Mouse (Mus musculus): Measurements from ENCODE around the gene Tvp23a. TPM values are rescaled to one million over a fixed set of nuclear protein-coding genes. Genes with fewer than 3 reads are reported as not detected.

The Tvp23a gene
- total RNA-seq, 2 experiments from 2014 or later = 0.19 to 0.43 TPM

DNA sequence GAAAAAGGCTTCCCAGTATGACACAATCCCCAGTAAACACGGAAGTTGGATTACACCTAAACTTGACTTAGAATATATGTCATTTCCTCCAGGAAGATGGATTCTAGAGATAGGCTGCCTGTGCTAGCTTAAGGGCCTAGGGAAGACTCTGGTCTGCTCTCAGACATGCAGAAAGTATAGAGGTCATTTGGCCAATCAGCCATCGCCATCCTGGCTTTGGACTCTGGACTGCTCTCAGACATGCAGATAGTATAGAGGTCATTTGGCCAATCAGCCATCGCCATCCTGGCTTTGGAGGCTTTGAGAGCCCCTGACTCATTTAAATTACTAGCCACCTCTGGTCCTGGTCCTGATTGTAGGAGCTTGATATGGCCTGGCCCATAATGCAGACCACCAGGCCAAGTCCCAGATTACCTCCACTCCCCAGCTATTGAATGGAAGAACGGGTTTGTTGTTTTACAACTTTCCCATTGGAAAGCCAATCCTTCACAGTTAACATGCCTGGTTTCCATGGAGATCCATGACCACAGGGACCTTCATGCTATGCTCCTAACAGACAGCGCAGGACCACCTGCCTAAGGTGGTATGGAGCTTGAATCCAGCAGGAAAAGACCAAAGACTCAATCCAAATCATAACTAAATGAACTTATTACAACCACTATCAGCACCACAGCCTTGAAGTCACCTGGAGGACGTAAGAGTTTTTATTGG is 6.9 kb upstream of the Tvp23a start:
- intact Hi-C loops (cut with DNase I) = no loop called here
- no peak for DNase-seq

DNA sequence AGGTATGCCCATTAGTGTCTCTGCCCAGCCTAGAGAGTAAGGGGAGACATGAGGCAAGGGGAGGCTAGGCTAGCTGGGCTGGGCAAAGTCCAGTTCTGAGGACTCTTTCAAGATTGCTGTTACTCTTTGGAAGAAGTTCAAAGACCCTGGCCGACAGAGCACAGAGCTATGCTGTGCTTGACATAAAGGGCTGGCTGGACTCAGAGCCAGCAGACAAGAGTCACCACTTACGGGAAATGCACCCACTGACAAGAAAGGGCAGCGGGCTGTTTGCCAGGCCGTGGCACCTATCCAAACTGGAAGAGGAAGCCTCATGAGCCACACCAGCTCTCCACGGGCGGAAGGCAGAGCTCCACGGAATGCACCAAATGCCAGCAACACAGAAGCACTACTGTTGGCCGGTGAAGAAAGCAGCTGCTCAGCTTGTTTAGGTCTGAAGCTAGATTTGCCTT is 5.3 kb upstream of the Tvp23a start:
- DNase-seq = peak; percentile 74 to 80
- intact Hi-C loops (cut with DNase I) = no loop called here

DNA sequence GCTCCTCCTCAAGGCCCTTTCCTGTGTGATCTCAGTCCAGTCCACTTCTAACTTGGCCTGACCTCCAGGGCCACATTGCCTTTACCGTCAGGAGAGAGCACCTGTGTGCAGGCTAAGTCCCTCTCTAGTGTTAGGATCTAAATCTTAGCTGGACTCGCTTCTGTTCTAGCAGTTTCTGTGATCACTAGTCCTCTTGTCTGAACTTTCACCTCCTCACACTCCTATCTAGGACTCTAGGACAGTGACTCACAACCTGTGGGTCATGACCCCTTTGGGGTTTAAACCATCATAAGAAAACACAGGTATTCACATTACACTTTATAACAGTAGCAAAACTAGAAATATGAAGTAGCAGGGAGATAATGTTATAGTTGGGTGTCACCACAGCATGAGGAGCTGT is 4.7 kb upstream of the Tvp23a start:
- intact Hi-C loops (cut with DNase I) = no loop called here
- no peak for DNase-seq

DNA sequence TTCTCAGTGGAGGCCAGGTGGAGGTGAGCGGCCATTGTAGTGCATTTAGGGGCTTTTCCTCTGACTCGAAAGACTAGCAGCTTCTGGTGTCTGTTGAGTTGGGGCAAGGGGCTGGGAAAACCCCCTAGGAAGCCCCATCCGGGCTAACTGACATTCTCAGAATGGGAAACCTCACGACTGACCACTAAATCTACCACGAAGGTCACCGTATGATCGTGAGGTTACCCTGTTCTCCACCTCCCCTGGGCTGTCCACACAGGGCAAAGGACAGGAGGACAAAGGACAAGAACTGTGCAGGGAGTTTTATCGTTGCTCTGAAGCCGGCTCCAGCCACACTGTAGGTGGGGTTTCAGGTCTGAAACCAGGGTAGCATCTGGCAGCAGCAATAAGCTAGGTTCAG is 1.8 kb upstream of the Tvp23a start:
- intact Hi-C loops (cut with DNase I) = no loop called here
- no peak for DNase-seq

DNA sequence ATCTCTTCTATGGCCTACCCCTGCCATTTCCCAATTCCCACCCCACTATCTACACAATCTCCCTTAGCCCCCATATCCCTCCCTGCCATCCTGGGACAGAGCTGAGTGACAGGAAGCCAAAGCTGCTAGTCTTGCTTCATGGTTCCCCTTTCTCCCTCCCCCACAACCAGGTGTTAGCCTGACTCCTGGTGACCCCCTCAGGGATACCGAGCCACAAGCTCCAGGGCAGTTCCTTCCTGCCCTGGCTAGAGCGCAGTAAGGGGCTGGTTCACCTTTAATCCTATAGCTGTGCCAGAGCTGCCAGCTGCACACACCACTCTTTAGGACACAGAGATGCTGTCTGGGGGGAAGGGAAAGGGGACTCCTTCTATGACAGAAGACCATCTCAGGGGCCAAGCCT is 619 bp upstream of the Tvp23a start:
- intact Hi-C loops (cut with DNase I) = no loop called here
- no peak for DNase-seq

DNA sequence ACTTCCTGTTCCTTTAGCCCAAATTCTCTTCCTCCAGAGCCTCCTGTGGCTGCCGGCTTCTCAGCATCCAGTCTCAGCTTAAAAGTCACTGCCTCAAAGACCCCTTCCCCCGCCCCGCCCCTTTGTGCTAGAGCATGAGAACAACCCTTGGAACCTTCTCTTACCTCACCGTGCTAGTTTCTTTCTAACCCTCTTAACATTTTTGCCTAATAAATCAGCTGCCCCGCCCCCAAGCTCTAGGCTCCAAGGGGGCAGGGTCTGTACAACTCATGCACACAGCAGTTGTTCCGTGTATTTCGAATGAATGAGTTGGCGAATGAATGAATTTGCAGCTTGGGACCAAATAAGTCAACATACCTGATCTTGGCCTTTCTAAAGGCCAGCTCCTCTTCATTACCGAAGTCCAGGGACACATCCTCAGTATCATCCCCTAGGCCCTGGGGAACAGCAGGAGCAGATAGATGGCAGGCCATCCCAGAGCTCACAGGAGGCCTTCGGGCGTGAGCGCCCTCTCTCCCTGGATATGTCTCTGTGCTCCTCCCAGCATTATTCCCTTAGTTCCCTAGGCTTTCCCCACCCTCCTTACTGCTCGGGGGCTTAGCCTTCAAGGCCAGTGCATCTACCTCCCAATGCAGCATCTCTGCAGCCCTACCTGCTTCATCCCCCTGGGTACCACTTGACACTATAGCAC is 444 bp downstream of the Tvp23a start:
- intact Hi-C loops (cut with DNase I) = no loop called here
- DNase-seq = no peak

DNA sequence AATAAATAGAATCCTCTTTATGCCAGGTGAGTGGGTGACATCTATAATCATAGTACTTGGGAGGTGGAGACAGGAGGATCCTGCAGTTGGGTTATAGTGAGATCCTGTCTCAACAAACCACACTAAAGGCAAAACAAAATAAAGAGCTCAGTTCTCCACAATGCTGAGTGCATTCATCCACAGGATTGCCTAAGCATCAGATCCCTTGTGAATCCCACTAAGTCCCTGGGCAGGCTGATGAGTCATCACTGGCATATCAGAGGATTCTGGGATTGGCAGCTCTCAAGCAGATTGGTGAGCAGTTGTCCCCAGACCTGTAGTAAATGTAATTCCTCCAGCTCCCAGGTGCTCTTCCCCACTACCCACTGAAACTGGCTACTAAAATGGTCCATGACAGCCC is 3.4 kb downstream of the Tvp23a start:
- intact Hi-C loops (cut with DNase I) = no loop called here
- no peak for DNase-seq

DNA sequence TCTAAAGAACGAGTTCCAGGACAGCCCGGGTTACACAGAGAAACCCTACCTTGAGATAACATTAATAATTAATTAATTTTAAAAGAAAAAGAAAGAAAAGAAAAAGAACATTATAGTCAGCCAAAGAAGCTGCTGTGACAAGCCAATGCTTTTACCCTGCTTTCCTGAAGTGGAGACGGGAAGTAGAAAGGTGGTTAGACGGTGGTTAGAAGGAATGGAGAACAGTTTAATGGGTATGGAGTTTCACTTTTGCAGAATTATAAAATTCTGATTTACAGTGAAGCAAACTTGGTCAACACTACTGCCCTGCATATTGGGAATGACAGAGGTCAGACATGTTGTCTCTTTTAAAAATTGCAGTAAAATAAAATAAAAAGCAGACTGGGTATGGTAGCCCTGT is 5.4 kb downstream of the Tvp23a start:
- DNase-seq = no peak
- intact Hi-C loops (cut with DNase I) = no loop called here

DNA sequence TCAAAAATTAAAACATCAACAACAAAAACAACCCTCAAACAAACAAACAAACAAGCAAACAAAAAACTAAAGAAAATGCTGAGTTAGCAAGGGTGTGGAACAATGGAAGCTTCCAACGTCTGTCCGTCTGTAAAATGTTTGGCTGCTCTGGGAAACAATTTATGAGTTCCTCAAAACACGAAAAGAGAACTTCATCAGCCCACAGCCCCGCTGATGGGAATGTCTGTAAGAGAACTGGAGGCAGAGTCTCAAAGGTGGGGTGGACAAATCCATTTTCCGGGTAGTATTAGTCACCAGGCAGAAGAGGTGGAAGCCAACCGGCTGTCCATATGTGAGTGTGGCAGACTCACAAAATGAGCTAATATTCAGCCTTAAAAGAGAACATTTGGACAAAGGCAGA is 5.8 kb downstream of the Tvp23a start:
- no peak for DNase-seq
- intact Hi-C loops (cut with DNase I) = no loop called here

DNA sequence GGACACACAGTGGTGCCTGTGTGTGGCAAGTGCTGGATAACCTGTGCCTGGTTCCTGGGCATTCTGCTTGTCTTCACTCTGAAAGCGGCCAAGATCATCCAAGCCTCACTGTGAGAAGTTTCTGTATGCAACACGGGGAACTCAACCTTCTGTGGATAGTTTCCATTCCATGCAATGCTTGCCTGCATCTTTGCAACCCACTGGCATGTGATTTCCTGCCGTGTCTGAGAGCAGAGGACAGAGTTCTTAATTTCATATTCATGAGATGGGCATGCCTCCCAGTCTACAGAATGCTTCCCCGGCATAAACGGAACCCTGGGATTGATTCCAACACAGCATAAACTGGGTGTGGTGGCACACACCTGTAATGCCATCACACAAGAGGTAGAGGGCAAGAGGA is 9.1 kb downstream of the Tvp23a start:
- intact Hi-C loops (cut with DNase I) = no loop called here
- no peak for DNase-seq

DNA sequence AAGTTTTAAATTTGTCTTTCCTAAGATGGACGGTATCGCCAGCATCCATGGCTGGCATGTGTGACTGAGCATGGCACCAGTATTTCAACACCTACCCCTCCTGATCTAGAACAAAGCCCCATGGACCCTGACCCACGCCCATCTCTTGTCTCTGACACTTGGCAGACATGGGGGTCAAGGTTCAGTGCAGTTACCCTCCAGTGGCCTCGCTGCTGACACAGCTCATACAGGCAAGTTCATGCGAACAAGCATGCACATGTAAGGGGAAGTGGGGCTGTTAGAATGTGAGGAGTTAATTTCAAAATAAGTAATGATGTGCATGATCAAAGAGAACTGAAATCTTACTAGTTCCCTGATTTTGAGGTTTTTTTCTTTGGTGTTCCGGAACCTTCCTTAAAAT is 11.0 kb downstream of the Tvp23a start:
- intact Hi-C loops (cut with DNase I) = no loop called here
- DNase-seq = no peak

DNA sequence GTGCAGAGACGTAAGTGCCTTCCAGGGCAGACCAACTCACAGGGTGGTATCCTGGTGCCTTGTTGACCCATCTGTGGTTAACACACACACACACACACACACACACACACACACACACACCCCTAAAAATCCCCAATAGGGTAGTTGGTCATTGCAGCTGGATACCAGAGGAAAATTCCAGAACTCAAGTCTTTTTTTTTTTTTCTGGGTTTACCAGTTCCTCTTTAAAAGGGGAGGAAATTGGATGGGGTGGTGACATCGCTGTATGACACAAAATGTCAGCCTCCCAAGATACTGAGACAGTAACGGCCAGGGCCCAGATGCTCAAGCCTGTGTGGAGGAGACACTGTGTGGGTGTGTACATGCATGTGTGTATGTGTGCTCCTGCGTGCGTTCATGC is 13.8 kb downstream of the Tvp23a start:
- intact Hi-C loops (cut with DNase I) = no loop called here
- DNase-seq = no peak

DNA sequence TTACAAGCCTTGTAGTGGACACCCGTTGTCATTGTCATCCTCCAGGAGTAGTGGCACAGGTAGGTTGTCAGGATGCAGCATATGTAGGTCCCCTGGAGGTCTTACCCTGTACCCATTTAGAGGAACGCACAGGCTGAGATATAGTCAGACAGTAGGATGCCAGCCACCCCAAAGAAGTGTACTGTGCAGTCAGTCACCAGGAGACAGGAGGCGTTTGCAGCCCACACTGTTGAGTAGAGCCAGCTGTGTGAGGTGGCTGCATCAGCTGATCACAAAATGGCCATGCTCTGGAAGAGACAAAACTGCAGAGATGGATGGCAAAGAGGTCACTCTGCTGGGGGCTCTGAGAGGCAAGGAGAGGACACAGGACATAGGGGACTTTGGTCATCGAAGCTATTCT is 14.8 kb downstream of the Tvp23a start:
- intact Hi-C loops (cut with DNase I) = no loop called here
- DNase-seq = no peak

DNA sequence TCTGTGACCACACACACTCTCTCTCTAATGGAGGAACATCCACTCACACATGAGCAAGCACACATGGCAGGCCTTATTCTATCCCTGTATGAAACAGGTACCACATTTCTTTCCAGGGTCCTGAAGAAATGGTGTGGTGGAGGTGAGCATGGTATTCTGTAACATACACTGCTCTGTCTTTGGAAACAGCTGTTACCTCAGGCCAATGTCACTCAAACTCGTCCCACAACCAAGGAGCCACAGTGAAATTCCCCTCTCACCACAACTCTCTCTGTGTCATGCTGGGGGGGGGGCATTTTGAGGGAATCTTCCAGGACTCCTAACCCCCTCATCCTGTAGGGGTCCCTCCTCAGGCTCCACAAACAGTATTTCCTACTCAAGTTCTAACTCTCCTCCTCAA is 15.3 kb downstream of the Tvp23a start:
- intact Hi-C loops (cut with DNase I) = no loop called here
- DNase-seq = no peak

DNA sequence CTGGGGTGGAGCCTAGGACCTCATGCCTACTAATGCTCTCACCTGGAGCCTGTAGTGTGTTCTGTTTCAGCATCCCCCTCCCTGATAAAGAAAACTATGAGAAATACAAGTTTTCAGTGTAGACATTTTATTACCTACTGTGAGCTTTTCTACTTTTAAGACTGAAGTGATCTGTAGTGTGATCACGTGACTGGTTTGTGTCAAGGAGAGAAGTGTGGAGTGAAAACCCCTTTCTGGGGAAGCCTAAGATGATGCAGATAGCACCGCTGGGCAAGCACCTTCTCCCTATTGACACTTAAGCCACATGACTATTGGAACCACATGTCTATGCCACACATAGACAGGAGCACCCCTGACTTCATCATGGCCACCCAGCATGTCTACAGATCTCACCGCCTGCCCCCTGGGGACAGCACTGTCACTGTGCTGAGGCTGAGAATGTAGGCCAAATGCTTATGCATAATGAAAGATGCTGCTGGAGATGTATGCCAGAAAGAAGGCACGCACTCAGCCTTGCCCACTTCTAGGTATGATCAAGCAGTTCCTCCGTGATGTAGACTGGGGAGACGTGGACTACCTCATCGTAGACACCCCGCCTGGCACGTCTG is 26.6 kb downstream of the Tvp23a start:
- DNase-seq = no peak
- intact Hi-C loops (cut with DNase I) = no loop called here

DNA sequence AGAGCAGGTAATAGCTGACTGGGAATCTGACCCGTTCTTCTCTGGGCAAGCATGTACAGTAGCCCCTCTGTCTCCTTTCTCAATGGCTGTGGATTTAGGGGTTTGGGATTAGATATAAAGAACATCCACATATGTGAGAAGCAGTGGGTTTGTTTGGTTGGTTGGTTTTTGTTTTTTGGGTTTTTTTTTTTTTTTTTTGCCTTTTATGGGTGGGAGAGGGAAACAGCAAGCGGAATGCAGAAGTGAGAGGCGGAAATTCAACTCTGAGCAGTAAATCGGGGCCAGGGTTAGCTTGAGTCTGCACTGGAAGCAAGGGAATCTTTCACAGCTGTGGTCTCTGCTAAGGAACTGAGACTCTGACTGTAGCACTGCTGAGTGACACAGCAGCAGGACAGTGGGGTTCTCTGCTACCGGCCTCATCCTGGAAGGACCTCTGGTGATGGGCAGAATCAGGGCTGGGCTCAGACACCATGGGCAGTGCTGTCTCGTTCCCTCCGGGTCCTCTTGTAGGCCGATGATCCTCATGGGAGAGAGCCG is 29.4 kb downstream of the Tvp23a start:
- intact Hi-C loops (cut with DNase I) = loop anchor here (2.0 kb wide), 1 partner anchor 103 kb away; no protein-coding TSS in a partner anchor
- no peak for DNase-seq

DNA sequence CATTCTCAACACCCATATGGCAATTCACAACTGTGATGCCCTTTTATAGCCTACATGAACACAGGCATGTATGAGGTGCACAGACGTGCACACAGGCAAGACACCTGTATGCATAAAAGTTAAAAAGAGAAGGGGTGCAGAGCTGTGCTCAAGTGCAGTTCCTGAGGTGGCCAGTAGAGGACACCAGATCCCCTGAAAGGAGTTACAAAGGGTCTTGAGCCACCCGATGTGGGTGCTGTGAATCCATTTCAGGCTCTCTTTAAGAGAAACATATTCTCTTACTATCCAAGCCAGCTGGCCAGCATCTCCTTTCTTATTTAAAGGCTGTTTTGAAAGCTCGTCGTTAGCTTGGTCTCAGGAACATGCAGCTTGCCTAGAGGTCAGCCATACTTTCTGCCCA is 30.3 kb downstream of the Tvp23a start:
- no peak for DNase-seq
- intact Hi-C loops (cut with DNase I) = loop anchor here (2.0 kb wide), 1 partner anchor 104 kb away; no protein-coding TSS in a partner anchor

DNA sequence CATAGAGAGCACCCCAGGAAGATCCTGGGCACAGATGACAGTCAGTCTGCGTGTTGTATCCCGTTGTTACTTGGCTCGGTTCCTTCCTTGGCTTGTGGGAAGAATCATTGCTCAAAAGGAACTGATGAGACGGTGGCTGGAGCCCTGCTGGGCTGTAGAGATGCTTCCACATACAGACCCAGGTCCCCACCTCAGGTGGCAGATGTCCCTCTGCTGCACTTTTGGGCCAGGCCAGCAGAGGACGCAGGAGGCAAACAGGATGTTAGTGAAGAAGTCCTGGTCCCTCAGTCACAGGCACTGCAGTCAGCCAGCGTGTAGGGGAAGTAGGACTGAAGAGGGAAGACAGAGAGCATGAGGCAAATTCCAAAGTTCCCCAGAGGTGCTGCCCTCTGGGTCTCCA is 31.2 kb downstream of the Tvp23a start:
- intact Hi-C loops (cut with DNase I) = loop anchor here (2.0 kb wide), 1 partner anchor 105 kb away; no protein-coding TSS in a partner anchor
- DNase-seq = peak; percentile 22 to 58

DNA sequence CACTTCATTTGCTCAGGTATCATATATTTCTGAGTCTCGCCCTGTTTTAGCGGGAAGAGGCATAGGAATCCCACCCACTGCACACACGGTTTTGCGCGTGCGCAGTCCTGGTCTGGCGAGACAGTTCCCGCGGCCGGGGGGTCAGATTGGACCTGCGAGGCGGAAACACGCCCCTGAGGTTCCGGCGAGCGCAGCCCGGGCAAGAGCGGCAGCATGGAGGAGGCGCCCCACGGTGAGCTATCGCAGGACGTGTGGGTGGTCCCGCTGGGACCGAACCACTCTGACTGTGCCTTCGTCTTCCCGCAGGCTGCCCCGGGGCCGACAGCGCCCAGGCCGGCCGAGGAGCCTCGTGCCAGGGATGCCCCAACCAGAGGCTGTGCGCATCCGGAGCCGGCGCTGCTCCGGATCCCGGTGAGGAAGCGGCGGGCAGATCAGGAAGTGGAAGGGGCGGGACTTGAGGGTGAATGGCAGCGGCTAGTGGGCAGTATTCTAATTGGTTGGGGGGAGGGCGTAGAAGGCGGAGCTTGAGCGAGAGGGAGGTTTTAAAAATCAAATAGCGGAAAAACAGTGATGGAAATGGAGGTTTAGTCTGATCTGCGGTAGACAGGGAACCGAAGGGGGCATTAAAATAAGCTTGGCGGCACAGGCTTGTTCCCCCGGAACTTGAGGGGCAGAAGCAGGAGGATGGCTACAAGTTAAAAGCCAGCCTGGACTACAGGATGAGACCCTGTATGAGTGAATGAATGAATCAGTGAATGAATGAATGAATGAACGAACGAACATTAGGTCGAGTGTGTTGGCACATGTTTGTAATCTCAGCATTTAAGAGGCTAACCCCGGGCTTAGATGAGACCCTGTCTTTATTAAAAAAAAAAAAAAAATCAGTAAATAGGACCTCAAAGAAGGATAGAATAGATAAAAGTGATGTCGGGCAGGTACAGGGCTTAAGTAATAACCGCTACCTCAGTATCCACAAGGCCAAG is 35.1 kb downstream of the Tvp23a start, which contains the start of gene Nubp1:
Gene Nubp1 (plus strand): TSS at position 185 of the 983 bp plus-strand sequence.
- intact Hi-C loops (cut with DNase I) = no loop called here
- DNase-seq = peak; percentile 92 to 97

DNA sequence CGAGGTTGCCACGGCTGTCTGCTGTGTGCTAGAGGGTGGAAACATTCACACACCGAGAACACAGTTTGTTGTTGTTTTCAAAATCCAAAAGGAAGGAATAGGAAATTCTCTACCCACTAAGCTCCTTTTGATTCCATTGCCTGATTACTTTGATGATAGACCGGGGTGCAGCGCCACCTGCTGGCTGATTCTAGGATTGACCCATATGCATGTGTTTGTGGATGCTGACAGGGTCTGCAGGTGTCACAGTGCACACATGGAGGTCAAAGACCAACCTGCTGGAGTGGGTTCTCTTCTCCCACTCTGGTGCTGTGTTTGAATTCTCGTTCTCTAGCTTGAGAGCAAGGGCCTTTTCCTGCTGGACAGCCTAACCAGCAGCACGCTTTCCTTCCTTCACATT is 48.0 kb downstream of the Tvp23a start:
- intact Hi-C loops (cut with DNase I) = loop anchor here (5.0 kb wide), 2 partner anchors 123 to 312 kb away; no protein-coding TSS in a partner anchor
- DNase-seq = peak; percentile 82 to 92
